Mouse (Mus musculus) forebrain, embryonic 13.5 days (tissue): ENCODE measurements around the gene 0610012G03Rik. TPM values are rescaled to one million over a fixed set of nuclear protein-coding genes. Genes with fewer than 3 reads are reported as not detected.

Experiments used
- ATAC-seq: fragments of 200-750 bp; cut with Nextera tagmentation; 2 replicates; pipeline ENCODE4 v1.8.0; 2017
- H3K27ac ChIP-seq: fragments of 300-500 bp; sonication (generic); 2 replicates; pipeline ENCODE4 v1.5.1; 2015; ENCODE audit warnings: inconsistent platforms, mild to moderate bottlenecking, moderate library complexity
- H3K27me3 ChIP-seq: fragments of 300-500 bp; sonication (generic); 2 replicates; pipeline ENCODE4 v1.6.1; 2015; ENCODE audit warnings: mild to moderate bottlenecking, inconsistent platforms
- H3K36me3 ChIP-seq: fragments of 300-500 bp; sonication (generic); 2 replicates; pipeline ENCODE4 v1.6.1; 2015; ENCODE audit warnings: mild to moderate bottlenecking, inconsistent platforms; ENCODE audit not compliant: poor library complexity, severe bottlenecking
- H3K4me1 ChIP-seq: fragments of 300-500 bp; sonication (generic); 2 replicates; pipeline ENCODE4 v1.6.1; 2015; ENCODE audit warnings: inconsistent platforms
- H3K4me2 ChIP-seq: fragments of 300-500 bp; sonication (generic); 2 replicates; pipeline ENCODE4 v1.6.1; 2015; ENCODE audit warnings: inconsistent platforms, mild to moderate bottlenecking, moderate library complexity
- H3K4me3 ChIP-seq: fragments of 300-500 bp; sonication (generic); 2 replicates; pipeline ENCODE4 v1.5.1; 2015; ENCODE audit warnings: mild to moderate bottlenecking, inconsistent platforms
- H3K9ac ChIP-seq: fragments of 300-500 bp; sonication (generic); 2 replicates; pipeline ENCODE4 v1.6.1; 2015; ENCODE audit warnings: mild to moderate bottlenecking, inconsistent platforms
- H3K9me3 ChIP-seq: fragments of 300-500 bp; sonication (generic); replicated peaks from 2 replicates; pipeline ENCODE4 v1.6.1; 2016; ENCODE audit warnings: inconsistent platforms
- WGBS: fragments of 180-500 bp; shearing (Covaris S2); methylation state at CpG from one replicate; pipeline ENCODE4 v1.1.7; 2015; 5-methylcytosine and 5-hydroxymethylcytosine counted together
- microRNA-seq: library from miRNA; unstranded; fragments of <30 nt; microRNA quantifications from one replicate; pipeline ENCODE4, GENCODE M21; 2016
- polyA plus RNA-seq: library from polyadenylated mRNA; unstranded; fragments of >200 nt; fragmentation: Nextera tagmentation; extraction: Ambion mirVana; gene quantifications from 2 replicates; pipeline ENCODE4 v1.2.1, GENCODE M21; 2015

Gene 0610012G03Rik
- polyA plus RNA-seq, 1 experiment from 2014 or later: 103 TPM

GRCm38 (mm10) chr16:31903239-31903638 lies 45.1 kb downstream of the 0610012G03Rik start:
- Histone ChIP-seq H3K4me3 (no peak overlapping the region), H3K27ac (no peak overlapping the region), H3K4me2 (no peak overlapping the region), H3K9ac (no peak overlapping the region), H3K9me3 (no peaks in the 10 kb centered on the region), H3K4me1 (peaks cover 21% of the 10 kb centered on the region; the same call in 1 of the 2 replicates), H3K27me3 (no peaks in the 10 kb centered on the region), H3K36me3 (no peaks in the 10 kb centered on the region)
- 89% methylated on average over 8 of the region's 8 CpGs for WGBS
- no peak for ATAC-seq

GRCm38 (mm10) chr16:31901886-31902285 lies 46.4 kb downstream of the 0610012G03Rik start:
- H3K27me3 ChIP-seq: no peaks in the 10 kb centered on the region
- H3K36me3 ChIP-seq: no peaks in the 10 kb centered on the region
- H3K9me3 ChIP-seq: no peaks in the 10 kb centered on the region
- H3K9ac ChIP-seq: no peak overlapping the region
- ATAC-seq: no peak
- no peak overlapping the region for H3K4me3 ChIP-seq
- no peak overlapping the region for H3K27ac ChIP-seq
- WGBS: 93% methylated on average over 1 of the region's 1 CpGs
- peaks cover 30% of the 10 kb centered on the region for H3K4me1 ChIP-seq
- H3K4me2 ChIP-seq: no peak overlapping the region

- no peak overlapping the region for H3K4me2 ChIP-seq
- H3K9ac ChIP-seq: no peak overlapping the region
- H3K27ac ChIP-seq: 0 out of 2 replicates have a peak overlapping the region, but pooled peaks have one; percentile 12
- 78% methylated on average over 18 of the region's 18 CpGs for WGBS
- no peak overlapping the region for H3K4me3 ChIP-seq
- peaks cover 22% of the 10 kb centered on the region for H3K4me1 ChIP-seq
- no peaks in the 10 kb centered on the region for H3K9me3 ChIP-seq
- H3K27me3 ChIP-seq: no peaks in the 10 kb centered on the region
- no peaks in the 10 kb centered on the region for H3K36me3 ChIP-seq
- peak; percentile 68 for ATAC-seq
Observed at GRCm38 (mm10) chr16:31898546-31899326, 49.6 kb downstream of the 0610012G03Rik start.

Small RNAs within 50 kb of the gene (microRNA-seq; reads per million reads assigned to microRNA genes)
- not detected for gene Gm26269

Other genes with a start within 250 kb of the 0610012G03Rik start
- 0.09 and 0.16 TPM in 2 replicates for gene Meltf, start 69.7 kb downstream of the 0610012G03Rik start, polyA plus RNA-seq
- 1.8 and 2.4 TPM in 2 replicates for gene Pigz, start 14.6 kb downstream of the 0610012G03Rik start, polyA plus RNA-seq
- 121 TPM in 2 replicates for gene Ncbp2, start within 50 bp of the 0610012G03Rik start, polyA plus RNA-seq
- gene Senp5, start 54.8 kb upstream of the 0610012G03Rik start, polyA plus RNA-seq: 17.1 and 19.5 TPM in 2 replicates
- gene Pak2, start 130.8 kb upstream of the 0610012G03Rik start, polyA plus RNA-seq: 42.5 and 45.4 TPM in 2 replicates
- gene Pigx, start 151.2 kb upstream of the 0610012G03Rik start, polyA plus RNA-seq: 148 and 158 TPM in 2 replicates
- 39.5 and 44.3 TPM in 2 replicates for gene Cep19, start 151.3 kb upstream of the 0610012G03Rik start, polyA plus RNA-seq
- gene Nrros, start 217.1 kb upstream of the 0610012G03Rik start, polyA plus RNA-seq: 6.7 and 7.2 TPM in 2 replicates
- not detected in 2 replicates for gene Bex6, start 231.3 kb upstream of the 0610012G03Rik start, polyA plus RNA-seq